Mouse (Mus musculus) CH12.LX (cell line): ENCODE measurements around the gene Dnah7a. TPM values are rescaled to one million over a fixed set of nuclear protein-coding genes. Genes with fewer than 3 reads are reported as not detected.
A peak's percentile ranks its signal among the peaks of the same experiment; 100 is the strongest.
"Not testable (repeated sequence)": the region's sequence is repeated elsewhere in the genome, so short reads cannot be mapped to it uniquely, and the experiment has no call there.

Experiments used
- DNase-seq: peaks from one replicate; pipeline ENCODE4 v3.0.0-alpha.2; 2013; ENCODE audit errors: extremely low read depth
- H3K27ac ChIP-seq: 2 replicates; pipeline ENCODE4 v1.5.1; 2012; ENCODE audit warnings: low read depth, mild to moderate bottlenecking, control low read depth, moderate library complexity; ENCODE audit not compliant: insufficient read depth
- H3K27me3 ChIP-seq: replicated peaks from 2 replicates; pipeline ENCODE3; 2012; ENCODE audit warnings: inconsistent platforms
- H3K36me3 ChIP-seq, 2 experiments: replicated peaks in 1 of 2; 2 replicates each; pipeline versions ENCODE3 to v1.6.1; 2012; ENCODE audit warnings: inconsistent platforms in 1 of 2, low read length in 1 of 2, mild to moderate bottlenecking in 1 of 2, mixed read lengths in 1 of 2, moderate library complexity in 1 of 2; ENCODE audit not compliant: control insufficient read depth in 1 of 2, insufficient read depth in 1 of 2
- H3K4me1 ChIP-seq, 2 experiments: 2 replicates each; pipeline ENCODE4 v1.6.1; 2012; ENCODE audit warnings: inconsistent platforms in 1 of 2, moderate library complexity in 1 of 2; ENCODE audit not compliant: insufficient read depth in 2 of 2, control insufficient read depth in 1 of 2
- H3K4me2 ChIP-seq: 2 replicates; pipeline ENCODE4 v1.6.1; 2012; ENCODE audit warnings: low read depth, mild to moderate bottlenecking, control low read depth; ENCODE audit not compliant: poor library complexity, insufficient read depth, severe bottlenecking
- H3K4me3 ChIP-seq, 3 experiments: fragments of 150-350 bp in 1 of 3; sonication (generic) in 1 of 3; replicated peaks in 1 of 3; 2 replicates each; pipeline versions ENCODE3 to v1.5.1; 2011 to 2012; ENCODE audit warnings: low read depth in 2 of 3, low read length in 2 of 3, mild to moderate bottlenecking in 2 of 3, moderate library complexity in 2 of 3, control low read depth in 1 of 3, improper control_type of control experiment in 1 of 3, inconsistent platforms in 1 of 3, mixed read lengths in 1 of 3; ENCODE audit not compliant: poor library complexity in 1 of 3
- H3K79me2 ChIP-seq: replicated peaks from 2 replicates; pipeline ENCODE4 v1.6.1; 2012; ENCODE audit warnings: mild to moderate bottlenecking, moderate library complexity; ENCODE audit not compliant: control insufficient read depth, poor library complexity, insufficient read depth, severe bottlenecking; ENCODE audit errors: extremely low read depth
- H3K9ac ChIP-seq: 2 replicates; pipeline ENCODE4 v1.6.1; 2012; ENCODE audit warnings: low read depth, mild to moderate bottlenecking, control low read depth, moderate library complexity; ENCODE audit not compliant: insufficient read depth
- H3K9me3 ChIP-seq: replicated peaks from 2 replicates; pipeline ENCODE3; 2012; ENCODE audit warnings: low read length, inconsistent platforms, mixed read lengths
- CHD2 ChIP-seq: IDR thresholded peaks from 2 replicates; pipeline ENCODE4 v1.6.1; 2011; ENCODE audit warnings: low read length, improper control_type of control experiment
- CTCF ChIP-seq, 2 experiments: IDR thresholded peaks in 1 of 2; conservative IDR thresholded peaks in 1 of 2; 2 replicates each; pipeline ENCODE4 v1.5.1; 2011 to 2012; ENCODE audit warnings: low read depth in 2 of 2, low read length in 2 of 2, improper control_type of control experiment in 1 of 2, inconsistent platforms in 1 of 2, mild to moderate bottlenecking in 1 of 2, moderate library complexity in 1 of 2
- EP300 ChIP-seq: IDR thresholded peaks from 2 replicates; pipeline ENCODE4 v1.6.1; 2011; ENCODE audit warnings: low read length, improper control_type of control experiment
- ETS1 ChIP-seq: conservative IDR thresholded peaks from 2 replicates; pipeline ENCODE4 v1.6.1; 2012; ENCODE audit warnings: low read depth, mild to moderate bottlenecking, inconsistent platforms, low read length, improper control_type of control experiment, moderate library complexity
- HCFC1 ChIP-seq: IDR thresholded peaks from 2 replicates; pipeline ENCODE4 v1.6.1; 2012; ENCODE audit warnings: low read depth, mild to moderate bottlenecking, inconsistent platforms, low read length, improper control_type of control experiment
- IRF4 ChIP-seq: IDR thresholded peaks from 2 replicates; pipeline ENCODE4 v1.6.1; 2014; ENCODE audit warnings: low read depth, mild to moderate bottlenecking, inconsistent platforms, low read length, improper control_type of control experiment
- KAT2A ChIP-seq: IDR thresholded peaks from 2 replicates; pipeline ENCODE4 v1.6.1; 2012; ENCODE audit warnings: low read length, improper control_type of control experiment, inconsistent platforms; ENCODE audit not compliant: insufficient replicate concordance
- MXI1 ChIP-seq: IDR thresholded peaks from 2 replicates; pipeline ENCODE4 v1.6.1; 2011; ENCODE audit warnings: mild to moderate bottlenecking, low read depth, low read length, improper control_type of control experiment
- RAD21 ChIP-seq: IDR thresholded peaks from 2 replicates; pipeline ENCODE4 v1.6.1; 2011; ENCODE audit warnings: low read depth, mild to moderate bottlenecking, low read length, improper control_type of control experiment, moderate library complexity
- SIN3A ChIP-seq: IDR thresholded peaks from 2 replicates; pipeline ENCODE4 v1.6.1; 2012; ENCODE audit warnings: low read length, improper control_type of control experiment, inconsistent platforms
- SMC3 ChIP-seq: IDR thresholded peaks from 2 replicates; pipeline ENCODE4 v1.6.1; 2011; ENCODE audit warnings: low read depth, low read length, improper control_type of control experiment
- TCF12 ChIP-seq: IDR thresholded peaks from 2 replicates; pipeline ENCODE4 v1.6.1; 2014; ENCODE audit warnings: low read depth, mild to moderate bottlenecking, inconsistent platforms, low read length, improper control_type of control experiment
- UBTF ChIP-seq: IDR thresholded peaks from 2 replicates; pipeline ENCODE4 v1.6.1; 2012; ENCODE audit warnings: low read depth, mild to moderate bottlenecking, inconsistent platforms, low read length, improper control_type of control experiment, moderate library complexity
- ZC3H11A ChIP-seq: IDR thresholded peaks from 2 replicates; pipeline ENCODE4 v1.6.1; 2012; ENCODE audit warnings: low read depth, mild to moderate bottlenecking, inconsistent platforms, low read length, improper control_type of control experiment
- ZMIZ1 ChIP-seq: IDR thresholded peaks from 2 replicates; pipeline ENCODE4 v1.6.1; 2012; ENCODE audit warnings: low read depth, mild to moderate bottlenecking, inconsistent platforms, low read length, improper control_type of control experiment
- ZNF384 ChIP-seq: IDR thresholded peaks from 2 replicates; pipeline ENCODE4 v1.6.1; 2012; ENCODE audit warnings: low read depth, low read length, improper control_type of control experiment, inconsistent platforms
- dilution Hi-C: fragments of 300-500 bp; cut with MboI; formaldehyde crosslinking; loops from 2 replicates; pipeline ENCODE4 v1.14.3; 2020; ENCODE audit warnings: low sequenced_read_pairs; ENCODE audit not compliant: extremely low pct_unique_long_range_greater_than_20kb, extremely low pct_ligation_motif_present
- in situ Hi-C: fragments of 300-500 bp; cut with MboI; formaldehyde crosslinking; loops from 3 replicates; pipeline ENCODE4 v1.14.3; 2019; ENCODE audit warnings: low sequenced_read_pairs, low pct_ligation_motif_present, low pct_unique_long_range_greater_than_20kb, mixed read lengths
- polyA plus RNA-seq: library from polyadenylated mRNA; unstranded; fragments of >175 nt; gene quantifications from 2 replicates; pipeline ENCODE4 v1.2.1, GENCODE M21; 2012; ENCODE audit warnings: low read depth; ENCODE audit not compliant: insufficient read length
- total RNA-seq, 2 experiments: library from RNA; depleted of rRNA; stranded (reverse); fragments of 300-350 nt in 1 of 2; fragments of >200 nt in 1 of 2; gene quantifications; 2 replicates each; pipeline ENCODE4 v1.2.3; 2012 to 2014

The Dnah7a gene
- total and polyA plus RNA-seq, 3 experiments = 0.04 TPM; not detected in 2

GRCm38 (mm10) chr1:53704164-53704563 lies 2.4 kb downstream of the Dnah7a start:
- H3K4me3 ChIP-seq = no peak overlapping the region
- H3K79me2 ChIP-seq = no peaks in the 10 kb centered on the region
- dilution Hi-C loops = no loop called here
- no peak overlapping the region for H3K27ac ChIP-seq
- no peak for TF ChIP-seq HCFC1
- TF ChIP-seq SIN3A = no peak
- TF ChIP-seq MXI1 = no peak
- peak; percentile 48 for TF ChIP-seq RAD21
- TF ChIP-seq SMC3 = peak; percentile 17
- peak in 1 of 2 experiments; percentile 43; a peak in 2 of 4 replicates for TF ChIP-seq CTCF (conservative IDR thresholded peaks at IDR 0.05 in 1 of 2, IDR thresholded peaks at IDR 0.05 in 1 of 2; ENCODE audit: low read depth in 2 of 2, low read length in 2 of 2)
- TF ChIP-seq ZC3H11A = no peak
- no peak for TF ChIP-seq UBTF
- TF ChIP-seq ZMIZ1 = no peak
- no peak for TF ChIP-seq CHD2
- peak; percentile 74 for TF ChIP-seq ZNF384
- TF ChIP-seq KAT2A = no peak
- H3K4me1 ChIP-seq = no peaks in the 10 kb centered on the region
- no peaks in the 10 kb centered on the region for H3K36me3 ChIP-seq
- H3K9me3 ChIP-seq = no peaks in the 10 kb centered on the region
- H3K27me3 ChIP-seq = no peaks in the 10 kb centered on the region
- H3K4me2 ChIP-seq = no peak overlapping the region
- H3K9ac ChIP-seq = no peak overlapping the region
- in situ Hi-C loops = loop anchor here (25.0 kb wide), 1 partner anchor 633 kb away; no protein-coding TSS in a partner anchor
- peak; percentile 30 for DNase-seq

GRCm38 (mm10) chr1:53664268-53664667 lies 42.3 kb downstream of the Dnah7a start:
- H3K27me3 ChIP-seq, dilution Hi-C loops, H3K4me2 ChIP-seq, H3K4me3 ChIP-seq, H3K9ac ChIP-seq, H3K79me2 ChIP-seq, H3K36me3 ChIP-seq, H3K9me3 ChIP-seq, H3K27ac ChIP-seq, in situ Hi-C loops: not testable (repeated sequence)
- H3K4me1 ChIP-seq = peaks cover 0 to 12% of the 10 kb centered on the region in 2 experiments; a peak in 2 of 4 replicates
- TF ChIP-seq ETS1 = peak; percentile 45
- TF ChIP-seq IRF4 = peak; percentile 87
- peak; percentile 64; the same call in 1 of the 2 replicates for TF ChIP-seq TCF12
- TF ChIP-seq EP300 = peak; percentile 83
- peak; percentile 64 for DNase-seq
